Mouse (Mus musculus) adrenal gland, postnatal 36 days (tissue): ENCODE measurements around the gene Tsnaxip1. TPM values are rescaled to one million over a fixed set of nuclear protein-coding genes. Genes with fewer than 3 reads are reported as not detected.

Experiments
- DNase-seq, 2 experiments: peaks; one replicate each; pipeline ENCODE4 v3.0.0; 2021; ENCODE audit warnings: mixed read lengths in 1 of 2
- long read RNA-seq, 2 experiments: library from polyadenylated mRNA; stranded (forward); transcript quantifications; one replicate each; pipeline ENCODE4 v2.0.0; 2021; ENCODE audit warnings: borderline sequencing depth in 2 of 2
- total RNA-seq, 2 experiments: library from RNA; stranded (reverse); gene quantifications; 2 replicates each; pipeline ENCODE4 v1.2.3; 2021

Tsnaxip1 gene
- total RNA-seq, result not detected
- long read RNA-seq, experiment 1, result 0 reads
- long read RNA-seq, experiment 2, result 0 reads

DNA sequence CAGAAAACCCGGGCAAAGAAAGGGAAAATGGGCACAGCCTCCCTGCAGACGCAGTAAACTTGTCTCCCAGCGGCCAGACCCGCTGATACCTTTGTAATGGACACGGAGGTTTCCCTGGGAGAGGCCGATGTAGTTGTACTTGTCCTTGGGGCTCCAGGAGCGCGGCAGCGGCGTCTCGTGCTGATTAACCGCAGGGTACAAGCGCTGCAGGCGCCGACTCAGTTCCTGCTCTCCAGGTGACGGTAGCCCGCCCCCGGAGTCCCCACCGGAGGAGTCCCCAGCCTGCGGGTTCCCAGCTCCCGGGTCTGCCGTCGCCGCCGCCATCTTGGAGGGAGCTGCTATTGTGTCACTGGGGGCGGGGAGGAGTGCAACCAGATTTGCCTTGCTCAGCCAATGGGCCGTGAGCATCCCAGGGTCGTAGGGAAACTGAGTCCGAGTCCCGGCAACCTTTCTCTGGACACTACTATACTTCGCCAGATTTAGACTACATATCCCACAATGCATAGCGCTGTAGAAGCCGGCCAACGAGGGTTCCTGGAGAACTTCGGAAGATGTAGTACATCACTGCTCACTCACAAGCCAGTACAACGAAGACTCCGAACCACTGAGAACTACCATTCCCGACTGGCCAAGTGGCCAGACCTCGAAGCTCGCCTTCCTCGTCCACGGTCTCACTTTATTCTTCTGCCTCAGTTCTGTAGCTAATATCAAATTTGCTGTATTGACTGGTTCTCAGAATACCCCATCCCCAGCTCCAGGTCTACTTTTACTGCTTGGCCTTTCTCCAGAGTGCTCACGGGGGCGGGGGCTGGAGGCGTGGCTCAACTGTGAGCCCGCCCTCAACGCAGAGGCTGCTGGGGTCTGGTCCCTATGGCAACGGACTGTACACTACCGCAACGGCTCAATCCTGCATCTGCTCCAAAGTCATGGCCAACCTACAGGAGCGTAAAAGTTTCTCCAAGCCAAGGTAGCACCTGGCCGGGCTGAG, at the start of gene Tsnaxip1, which contains the start of gene Ranbp10:
Tsnaxip1 (plus strand) TSS at position 871 of the 988 bp plus-strand sequence.
Ranbp10 (minus strand) TSS at position 490 of the 988 bp plus-strand sequence.
- peak; percentile 96 for DNase-seq

DNA sequence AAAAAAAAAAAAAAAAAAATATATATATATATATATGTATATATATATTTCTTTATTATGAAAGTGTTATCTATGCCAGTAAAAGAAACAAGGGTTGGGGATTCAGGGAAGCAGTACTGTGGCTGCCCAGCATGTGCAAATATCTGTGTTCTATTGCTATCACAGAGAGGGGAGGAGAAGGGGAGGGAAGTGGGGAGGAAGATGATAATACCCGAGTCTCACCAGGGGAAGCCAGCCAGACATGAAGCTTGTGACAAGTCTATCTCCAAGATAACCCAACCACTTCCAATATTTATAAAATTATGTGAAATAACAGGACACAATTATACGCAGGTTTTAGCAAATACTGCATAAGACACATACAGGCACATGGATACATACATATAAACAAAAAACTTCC, 49.7 kb upstream of the Tsnaxip1 start:
- DNase-seq, result no peak

DNA sequence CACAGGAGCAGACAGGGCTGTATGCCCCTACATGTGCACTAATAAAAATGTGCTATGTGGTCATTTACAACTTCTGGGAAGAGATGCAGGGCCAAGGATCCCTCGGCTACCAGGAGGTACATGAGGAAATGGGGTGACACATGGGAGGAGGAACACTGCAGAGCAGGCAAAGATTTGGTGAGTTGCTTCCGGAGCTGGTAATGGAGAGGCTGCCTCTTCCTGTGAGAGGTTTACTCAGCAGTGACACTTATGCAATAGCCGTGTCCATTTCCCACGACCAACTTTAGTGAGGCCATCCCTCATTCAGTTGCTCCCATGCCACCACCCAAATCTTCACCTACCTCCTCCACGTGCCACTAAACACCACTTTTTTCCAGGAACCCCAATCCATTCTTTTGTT, 47.2 kb upstream of the Tsnaxip1 start:
- DNase-seq, result no peak

DNA sequence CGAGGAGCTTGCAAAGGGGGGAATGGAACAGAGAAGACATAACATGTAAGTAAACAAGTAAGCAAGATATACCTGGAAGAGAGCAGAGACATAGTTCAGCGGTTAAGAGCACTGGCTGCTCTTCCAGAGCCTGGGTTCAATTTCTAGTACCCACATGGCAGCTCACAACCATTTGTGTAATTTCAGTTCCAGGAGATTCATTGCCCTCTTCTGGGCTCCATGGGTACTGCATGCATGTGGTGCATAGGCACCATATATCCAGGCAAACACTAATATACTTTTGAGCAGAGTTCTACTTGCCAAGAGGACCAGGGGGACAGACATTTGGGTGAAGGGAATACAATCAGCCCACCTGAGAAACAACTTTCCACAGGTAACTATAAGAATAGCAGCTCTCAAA, 39.3 kb upstream of the Tsnaxip1 start:
- DNase-seq, result peak; percentile 63 to 69

DNA sequence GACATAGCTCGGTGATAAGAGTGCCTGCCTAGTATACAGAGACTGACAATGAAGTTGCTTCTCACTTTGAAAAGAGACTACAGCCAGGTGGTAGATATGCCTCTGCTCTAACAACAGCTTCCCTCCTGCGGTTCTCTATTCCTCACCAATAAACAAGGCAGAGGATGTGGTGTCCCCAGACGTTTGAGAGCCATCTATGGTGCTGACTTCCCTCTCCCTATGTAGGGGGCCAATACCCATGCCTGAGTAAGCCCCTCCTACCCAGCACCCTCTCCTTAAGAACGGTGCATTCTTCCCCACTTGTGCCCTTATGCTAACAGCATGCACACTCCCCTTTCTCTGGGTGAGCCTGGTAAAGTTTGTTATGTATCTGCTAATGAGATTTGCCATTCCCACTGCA, 38.6 kb upstream of the Tsnaxip1 start:
- DNase-seq, result no peak

DNA sequence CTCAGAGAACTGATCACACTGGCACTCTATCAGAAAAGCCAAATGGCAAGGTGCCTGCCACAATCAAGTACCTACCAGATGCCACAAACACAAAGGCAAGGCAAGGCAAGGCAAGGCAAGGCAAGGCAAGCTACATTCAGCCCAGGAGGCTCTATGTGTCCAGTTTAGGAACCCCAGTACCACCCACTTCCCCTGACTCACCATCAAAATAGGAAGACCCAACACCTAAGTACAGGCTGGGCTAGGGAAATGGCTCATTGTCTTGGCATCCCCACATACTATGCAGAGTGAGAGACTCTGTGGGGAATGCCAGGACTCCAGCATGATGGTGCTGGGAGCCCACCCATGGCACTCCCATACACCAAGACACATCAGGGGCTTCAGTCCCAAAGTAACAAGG, 37.9 kb upstream of the Tsnaxip1 start:
- no peak for DNase-seq

DNA sequence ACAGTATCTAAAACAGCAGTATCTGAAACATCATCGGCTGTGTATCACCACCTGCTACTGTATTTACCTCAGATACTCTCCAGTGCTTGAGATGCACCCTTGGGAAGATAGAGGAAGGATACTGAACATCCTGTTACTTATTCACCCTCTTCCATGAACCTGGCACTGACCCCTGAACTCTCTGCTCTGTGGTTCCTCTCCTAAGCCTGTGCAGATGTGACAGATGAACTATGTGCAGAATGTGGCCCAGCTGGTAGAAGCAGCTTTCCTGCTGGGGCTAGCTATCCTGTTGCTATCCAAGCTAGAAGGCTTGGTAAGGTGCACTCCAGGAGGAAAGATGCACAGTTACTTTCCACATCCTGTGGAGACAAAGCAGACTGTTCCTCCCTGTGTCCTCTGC, 34.2 kb upstream of the Tsnaxip1 start:
- no peak for DNase-seq

DNA sequence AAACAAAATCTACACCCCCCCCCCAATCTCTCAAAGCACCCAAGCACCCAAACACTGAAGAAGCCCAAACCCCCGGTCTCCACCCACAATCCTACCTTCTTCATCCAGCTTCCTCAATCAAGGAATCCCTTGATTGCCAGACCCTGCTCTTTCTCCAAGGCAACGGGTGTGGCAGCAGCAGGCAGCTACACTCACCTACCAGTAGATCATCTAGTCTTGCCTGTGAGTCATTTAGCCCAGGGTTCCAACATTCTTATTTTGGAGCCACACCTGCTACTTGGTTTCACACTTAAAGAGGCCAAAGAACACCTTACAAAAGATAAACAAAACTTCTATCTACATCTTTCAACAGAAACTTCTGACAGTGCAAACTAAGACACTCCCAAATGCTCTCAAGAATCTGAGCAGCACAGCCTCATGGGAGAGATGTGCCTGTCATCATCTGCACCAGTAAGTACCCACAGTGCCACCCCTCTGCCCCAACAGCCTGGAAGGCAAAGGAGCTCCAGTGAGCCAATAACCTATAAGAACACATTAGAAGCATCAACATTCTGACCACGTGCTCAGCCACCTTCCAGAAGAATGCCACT, 33.4 kb upstream of the Tsnaxip1 start:
- no peak for DNase-seq

DNA sequence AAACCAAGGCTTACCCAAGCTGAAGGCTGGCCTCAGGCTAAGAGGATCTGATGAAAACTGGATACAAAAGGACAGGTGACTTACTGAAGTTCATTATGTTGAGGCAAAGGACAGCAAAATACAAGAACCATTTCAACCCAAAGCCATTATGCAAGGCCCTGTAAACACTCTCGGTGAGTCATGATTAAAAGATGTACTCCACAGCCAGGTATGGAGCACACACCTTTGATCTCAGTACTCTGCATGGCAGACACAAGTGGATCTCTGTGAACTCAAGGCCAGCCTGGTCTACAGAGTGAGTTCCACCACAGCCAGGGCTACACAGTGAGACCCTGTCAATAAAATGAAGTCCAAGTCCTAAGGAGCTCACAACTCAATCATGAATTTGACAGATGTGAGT, 31.7 kb upstream of the Tsnaxip1 start:
- no peak for DNase-seq

DNA sequence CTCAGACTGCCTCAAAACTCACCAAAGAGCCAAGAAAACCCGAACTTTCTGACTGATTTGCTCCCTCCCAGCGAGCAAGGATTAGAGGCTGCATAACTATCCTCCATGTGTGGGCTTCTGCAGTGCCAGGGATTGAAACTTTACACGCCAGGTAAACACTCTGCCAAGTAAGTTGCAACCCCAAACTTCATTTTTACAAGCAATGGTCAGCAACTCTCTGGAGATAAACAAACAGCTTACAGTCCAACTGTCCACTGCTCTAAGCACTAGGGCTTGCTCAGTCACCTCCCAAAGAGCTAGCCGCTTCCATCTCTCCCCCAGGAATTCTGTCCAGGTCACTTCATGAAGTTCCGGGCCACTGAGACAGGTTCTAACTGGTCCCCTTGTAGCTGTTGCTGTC, 29.1 kb upstream of the Tsnaxip1 start:
- DNase-seq, result no peak

DNA sequence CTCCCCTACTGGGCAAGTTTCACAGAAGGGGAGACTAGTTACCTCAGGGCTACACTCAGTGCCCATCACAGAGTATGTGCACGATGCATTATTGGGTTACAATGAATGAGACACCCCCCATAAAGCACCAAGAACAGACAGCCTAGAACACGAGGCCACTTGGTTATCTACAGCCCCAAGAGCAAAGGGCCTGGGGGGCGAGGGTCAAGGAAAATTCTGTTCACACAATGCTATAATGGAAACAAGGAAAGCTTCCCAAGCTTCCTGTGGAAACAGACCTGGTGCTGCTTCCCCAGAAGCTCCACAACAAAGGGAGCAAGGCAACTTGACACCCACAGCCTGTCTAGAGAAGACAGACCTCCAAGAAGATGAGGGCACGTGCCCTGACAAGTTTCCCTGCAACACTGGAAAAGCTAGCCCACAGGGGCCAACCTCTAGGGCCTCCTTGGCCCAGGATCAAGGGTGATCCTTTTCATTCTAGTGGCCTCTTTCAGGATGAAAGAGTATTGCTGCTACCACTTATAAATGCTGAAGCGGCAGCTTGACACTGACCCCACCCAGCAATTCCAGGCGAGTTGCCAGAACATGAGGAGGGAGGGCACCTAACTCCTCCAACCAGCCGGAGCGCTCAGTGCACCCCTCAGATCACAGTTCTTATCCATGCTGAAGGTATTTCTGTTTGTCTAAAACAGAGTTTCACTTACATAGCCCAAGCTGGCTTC, 28.3 kb upstream of the Tsnaxip1 start:
- DNase-seq, result peak; percentile 83 to 89

DNA sequence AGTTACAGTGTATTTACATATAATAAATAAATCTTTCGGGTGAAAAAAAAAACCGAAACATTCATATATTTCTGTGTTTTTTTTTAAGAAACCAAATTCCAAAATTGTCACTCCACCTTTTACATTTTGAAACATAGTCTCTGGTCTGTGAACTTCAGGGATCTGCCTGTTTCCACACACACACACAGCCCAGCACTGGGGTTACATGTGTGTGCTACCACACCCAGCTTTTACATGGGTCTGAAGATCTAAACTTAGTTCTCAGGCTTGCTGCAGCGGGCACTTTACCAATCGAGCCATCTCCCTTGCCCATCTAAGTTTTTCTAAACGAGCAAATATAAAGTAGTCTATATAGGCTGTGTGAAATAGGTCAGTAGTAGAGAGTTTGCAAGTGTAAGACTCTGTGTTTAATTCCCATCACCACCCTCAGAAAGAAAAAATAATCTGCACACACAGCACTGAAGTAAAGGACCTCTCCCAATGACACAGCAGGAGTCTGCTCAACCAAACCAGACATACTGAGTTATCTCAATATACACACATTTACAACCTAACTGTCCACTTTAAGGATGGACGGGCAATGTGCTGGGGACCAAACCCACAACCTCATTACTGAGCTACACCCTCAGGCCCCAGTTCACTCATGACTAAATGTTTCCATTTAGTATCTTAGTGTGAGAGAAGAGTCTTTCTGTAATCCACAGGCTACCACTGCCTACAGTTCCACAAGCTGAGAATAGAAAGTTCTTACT, 26.2 kb upstream of the Tsnaxip1 start:
- DNase-seq, result no peak

DNA sequence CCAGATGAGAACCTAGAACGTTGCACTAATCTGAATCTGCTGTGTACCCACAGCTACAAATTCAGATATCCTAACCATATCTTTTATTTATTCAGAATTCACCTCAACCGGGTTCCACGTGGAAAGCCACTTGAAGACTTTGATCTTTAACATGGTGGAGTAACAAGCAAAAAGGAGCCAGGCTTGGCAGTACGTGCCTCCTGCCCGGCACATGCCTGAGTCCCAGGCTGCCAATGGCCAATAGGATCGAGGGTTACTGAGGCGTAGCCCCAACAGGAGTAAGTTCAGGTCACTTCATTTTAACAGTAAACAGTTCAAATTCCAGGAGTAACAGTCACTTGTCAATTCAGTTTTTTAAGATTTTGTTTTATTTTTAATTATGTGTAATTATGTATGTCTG, 22.7 kb upstream of the Tsnaxip1 start:
- DNase-seq, result no peak

DNA sequence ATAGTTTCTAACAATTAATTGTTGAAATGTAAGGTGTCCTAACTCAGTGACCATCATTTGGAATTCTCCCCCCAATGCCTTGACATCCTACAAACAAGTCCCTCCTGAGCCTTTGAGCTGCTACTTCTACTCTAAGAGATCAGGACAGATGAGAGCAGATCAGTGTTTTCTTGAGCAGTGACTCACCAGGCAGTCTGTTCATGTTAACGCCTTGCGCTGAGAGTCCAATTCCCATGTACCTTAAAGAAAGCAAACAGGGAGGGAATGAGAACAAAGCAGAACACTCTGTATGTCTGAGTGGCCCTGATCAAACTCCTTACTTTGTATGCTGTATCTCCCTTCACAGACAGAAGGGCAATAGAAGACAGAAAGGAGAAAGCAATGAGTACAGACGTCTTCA, 22.2 kb upstream of the Tsnaxip1 start:
- DNase-seq, result no peak

DNA sequence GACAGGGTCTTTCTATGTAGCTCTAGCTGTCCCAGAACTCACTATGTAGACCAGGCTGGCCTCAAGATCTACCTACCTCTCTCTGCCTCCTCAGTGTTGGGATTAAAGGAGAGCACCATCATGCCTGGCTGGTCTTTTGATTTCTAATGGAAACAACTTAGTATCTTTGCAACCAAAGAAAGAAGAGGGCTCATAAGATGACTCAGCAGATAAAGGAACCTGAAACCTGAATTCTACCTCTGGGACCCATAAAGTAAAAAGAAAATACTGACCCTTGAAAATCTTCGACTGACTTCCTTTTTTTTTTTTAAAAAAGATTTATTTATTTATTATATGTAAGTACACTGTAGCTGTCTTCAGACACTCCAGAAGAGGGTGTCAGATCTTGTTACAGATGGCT, 21.6 kb upstream of the Tsnaxip1 start:
- DNase-seq, result no peak

DNA sequence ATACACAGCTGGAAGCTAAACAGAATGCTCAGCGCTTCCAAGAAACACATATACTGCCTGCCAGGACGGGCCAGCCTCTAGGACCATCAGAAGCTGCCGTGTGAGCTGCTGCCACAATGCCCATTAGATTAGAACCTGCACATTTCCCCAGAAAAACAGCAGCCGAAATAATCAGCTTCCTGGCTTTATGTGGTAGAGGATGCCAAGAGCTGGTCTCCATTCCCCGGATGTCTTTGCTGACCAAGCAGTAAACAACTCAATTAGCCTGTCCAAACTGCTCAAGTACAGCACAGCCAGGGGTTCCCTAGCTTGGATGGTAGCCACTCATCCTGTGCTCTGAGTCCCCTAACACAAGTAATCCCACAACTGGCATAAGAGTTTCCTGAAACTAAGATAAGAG, 19.8 kb upstream of the Tsnaxip1 start:
- DNase-seq, result no peak

DNA sequence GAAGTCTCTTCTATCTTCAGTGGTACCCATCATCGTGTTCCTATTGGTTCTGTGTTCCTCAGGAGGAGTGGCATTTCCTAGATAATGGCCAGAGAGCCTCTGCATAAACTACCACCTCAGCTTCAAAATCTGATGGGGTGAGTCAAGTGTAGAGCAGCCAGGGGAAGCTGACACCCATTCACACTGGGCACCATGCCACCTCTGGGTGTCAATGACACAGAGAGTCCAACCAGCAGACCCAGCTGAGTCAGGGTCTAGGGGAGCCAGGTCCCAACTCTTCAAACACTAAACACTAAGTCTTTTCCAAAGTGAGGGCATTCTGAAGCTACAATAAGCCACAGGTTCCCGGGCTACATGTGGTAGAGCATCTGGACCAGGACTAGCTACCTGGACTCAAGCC, 19.1 kb upstream of the Tsnaxip1 start:
- peak; percentile 59 to 64 for DNase-seq

DNA sequence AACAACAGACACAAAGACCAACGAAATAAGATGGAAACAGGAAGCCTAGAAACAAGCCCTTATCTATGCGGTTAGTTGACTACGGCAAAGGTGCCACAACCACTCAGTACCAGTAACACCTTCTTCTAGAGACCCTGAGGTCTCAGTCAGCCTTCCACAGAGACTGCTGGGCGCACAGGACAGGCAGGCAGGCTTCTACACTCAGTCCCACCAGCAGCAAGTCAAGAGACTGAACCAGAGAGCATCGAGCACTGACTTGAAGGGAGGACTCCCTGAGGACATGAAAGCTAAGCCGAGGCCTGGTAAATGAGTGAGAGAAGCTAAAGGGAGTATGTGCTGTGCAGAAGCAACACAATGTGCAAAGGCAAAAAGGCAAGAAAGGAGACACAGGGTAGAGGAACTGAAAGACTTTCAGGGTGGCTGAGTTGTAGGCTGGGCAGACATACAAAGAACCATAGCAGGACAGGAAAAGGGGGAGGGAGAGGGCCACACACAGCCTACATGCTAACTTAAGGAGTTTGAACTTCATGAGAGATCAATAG, 17.2 kb upstream of the Tsnaxip1 start:
- DNase-seq, result no peak

DNA sequence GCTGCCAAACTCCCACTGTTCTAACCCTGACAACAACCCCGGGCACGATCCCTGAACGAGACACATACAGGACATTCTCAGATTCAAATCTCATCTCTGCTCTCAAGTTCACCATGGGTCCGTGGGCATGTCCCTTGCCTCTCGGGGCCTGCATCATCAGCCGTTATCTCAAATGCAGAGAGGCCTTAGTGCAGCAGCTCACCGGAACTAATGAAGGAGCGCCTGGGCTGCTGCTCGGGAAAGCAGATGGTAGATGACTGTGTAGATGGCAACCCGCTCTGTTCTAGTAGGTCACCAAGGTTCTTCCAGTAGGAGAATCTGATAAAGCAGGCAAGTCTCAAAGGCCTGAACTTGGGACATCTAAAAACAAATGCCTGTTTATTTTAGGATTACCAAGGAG, 16.5 kb upstream of the Tsnaxip1 start:
- no peak for DNase-seq

DNA sequence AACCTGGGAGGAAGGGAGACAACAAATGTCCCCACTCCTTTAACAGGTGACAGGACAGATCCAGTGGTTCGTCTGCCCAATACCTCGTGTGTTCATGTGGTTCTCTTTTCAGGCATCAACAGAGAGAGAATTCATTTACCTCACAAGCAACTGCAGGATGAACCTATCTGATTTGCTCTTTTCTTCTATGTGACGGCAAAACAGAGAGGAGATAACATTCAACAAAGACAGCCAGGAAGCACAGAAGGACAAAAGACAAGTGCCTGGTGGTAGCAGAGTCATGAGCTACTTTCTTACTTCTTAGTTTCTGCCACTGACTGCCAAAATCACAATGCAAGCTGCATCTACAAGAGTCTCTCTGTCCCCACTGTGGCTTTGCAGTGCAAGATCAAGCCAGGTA, 16.0 kb upstream of the Tsnaxip1 start:
- DNase-seq, result no peak

DNA sequence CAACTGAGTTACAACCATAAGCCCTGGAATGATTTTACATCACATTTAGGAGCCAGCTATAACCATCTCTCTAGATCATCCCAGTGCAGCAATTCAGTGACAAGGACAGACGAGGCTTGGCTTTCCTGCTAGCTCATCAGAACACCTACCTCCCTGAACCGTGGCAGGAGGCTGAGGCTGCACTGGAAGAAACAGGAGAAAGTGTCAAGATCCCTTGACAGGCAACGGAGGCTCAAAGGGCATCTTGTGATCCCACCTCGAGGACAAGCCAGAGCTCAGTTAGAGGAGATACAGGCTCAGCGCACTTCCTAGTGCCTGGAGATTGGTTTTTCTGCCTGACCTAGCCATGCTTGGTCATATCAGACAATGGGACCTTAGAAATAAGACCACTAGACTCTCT, 15.0 kb upstream of the Tsnaxip1 start:
- DNase-seq, result no peak

DNA sequence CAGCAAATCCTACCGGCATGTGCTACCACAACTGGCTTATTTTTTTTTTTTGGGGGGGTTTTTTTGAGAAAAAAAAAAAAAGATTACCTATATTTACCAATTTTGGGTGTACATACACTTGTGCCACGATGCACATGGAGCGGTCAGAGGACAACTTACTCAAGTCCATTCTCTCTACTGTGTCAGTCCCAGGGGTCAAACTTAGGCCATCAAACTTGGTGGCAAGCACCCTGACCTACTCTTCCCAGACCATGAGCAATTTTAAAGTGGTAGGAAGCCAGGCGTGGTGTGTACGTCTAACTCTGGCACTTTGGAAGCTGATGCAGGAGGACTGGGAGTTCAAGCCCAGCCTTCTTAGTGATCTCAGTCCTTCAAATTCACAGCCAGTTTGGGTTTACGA, 14.3 kb upstream of the Tsnaxip1 start:
- DNase-seq, result no peak
